Mouse (Mus musculus): ENCODE results near the gene Nab2.

Nab2 gene

DNA sequence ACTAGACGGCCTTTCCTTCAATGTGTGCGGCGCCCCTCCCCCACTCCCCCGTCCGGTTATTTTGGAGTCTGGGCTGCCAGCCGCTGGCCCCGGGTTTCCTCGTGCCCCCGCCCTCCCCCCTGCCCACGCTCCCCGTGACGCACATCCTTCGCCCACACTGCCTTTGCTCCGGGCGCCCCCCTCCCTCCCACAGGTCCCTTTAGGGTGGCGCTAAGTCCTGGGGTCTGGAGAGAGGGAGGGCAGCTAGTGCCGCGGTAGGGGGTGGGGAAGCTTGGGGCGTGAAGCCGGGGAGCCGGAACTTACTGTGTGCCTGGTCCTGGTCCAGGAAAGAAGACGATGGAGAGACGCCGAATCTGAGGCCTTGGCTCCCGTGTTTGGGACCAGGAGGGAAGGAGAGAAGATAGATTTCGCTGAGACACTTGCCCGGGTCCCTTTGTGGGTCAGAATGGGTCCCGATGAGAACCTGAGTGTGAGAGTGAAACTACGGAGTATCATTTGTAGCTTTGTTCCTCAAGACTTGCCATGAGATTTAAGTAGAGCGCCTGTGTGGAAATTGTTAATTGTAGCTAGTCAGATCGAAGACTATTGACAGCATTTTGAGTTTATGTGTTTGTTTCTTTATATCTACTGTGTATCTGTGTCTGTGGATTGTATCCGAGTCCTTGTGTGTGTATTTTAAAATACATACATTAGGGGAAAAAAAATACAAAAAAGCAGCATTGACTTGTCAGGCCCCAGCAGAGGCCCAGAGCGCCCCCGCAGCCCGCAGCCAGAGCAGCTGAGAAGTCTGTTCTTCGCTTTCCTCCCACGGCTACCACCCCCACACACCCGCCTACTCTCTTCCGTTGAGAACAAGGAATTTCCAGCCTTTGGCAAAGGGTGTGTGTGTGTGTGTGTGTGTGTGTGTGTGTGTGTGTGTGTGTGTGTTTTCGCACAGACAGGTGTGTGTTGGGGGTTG lies at the start of gene Nab2:
Gene Nab2 (minus strand): TSS at position 476 of the 958 bp plus-strand sequence.
- DNase-seq (ENCODE audit: low read depth), result peak; percentile 88

DNA sequence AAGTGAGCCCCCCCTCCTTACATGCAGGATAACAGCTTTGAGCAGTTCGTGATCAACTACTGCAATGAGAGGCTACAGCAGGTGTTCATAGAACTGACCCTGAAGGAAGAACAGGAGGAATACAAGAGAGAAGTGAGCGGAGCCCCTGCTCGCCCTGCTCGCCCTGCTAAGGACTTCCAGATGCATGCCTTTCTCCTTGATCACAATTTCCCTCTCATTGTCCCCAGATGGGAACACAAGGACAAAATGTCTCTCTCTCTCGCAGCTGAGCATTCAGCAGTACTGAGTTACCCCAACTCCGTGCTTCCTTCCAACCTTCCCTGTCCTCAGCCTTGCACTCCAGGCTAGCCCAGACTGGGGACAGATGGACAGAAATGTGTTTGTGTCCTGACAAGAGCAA lies 44.4 kb upstream of the Nab2 start:
- no peak for DNase-seq (ENCODE audit: low read depth)

DNA sequence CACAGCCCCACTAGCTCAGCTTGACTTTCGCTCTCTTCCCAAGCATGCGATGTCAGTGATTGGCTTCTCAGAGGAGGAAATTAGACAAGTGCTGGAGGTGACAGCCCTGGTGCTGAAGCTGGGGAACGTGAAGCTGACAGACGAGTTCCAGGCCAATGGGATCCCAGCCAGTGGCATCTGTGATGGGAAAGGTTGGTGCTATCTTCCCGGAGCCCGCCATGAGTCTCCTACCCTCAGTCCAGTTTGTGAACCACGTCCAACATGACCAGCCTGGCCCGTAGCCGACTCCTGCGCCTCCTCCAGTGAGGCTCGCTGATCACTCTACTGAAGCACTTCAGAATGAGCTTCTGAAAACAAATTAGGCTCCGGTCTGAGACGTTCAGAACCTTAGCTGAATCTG lies 42.0 kb upstream of the Nab2 start:
- DNase-seq (ENCODE audit: low read depth), result no peak

DNA sequence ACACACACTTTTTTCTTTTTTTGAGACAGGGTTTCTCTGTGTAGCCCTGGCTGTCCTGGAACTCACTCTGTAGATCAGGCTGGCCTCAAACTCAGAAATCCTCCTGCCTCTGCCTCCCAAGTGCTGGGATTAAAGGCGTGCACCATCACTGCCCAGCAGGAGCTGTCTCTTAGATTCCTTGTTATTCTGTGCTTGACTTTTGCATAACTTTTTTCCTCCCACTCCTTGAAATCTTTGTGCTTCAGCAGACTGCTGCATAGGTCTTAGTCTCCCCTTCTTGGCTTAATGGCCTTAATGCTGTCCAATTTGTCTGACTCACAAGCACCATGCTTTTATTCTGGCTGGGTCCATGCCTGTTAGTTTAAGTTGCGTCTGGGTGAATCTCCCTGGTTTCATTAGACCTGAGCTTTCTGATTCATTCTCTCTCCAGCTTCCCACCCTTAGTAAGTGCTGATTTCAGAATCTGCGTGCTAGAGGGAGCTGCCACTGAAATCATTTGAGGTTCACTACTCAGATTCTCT lies 40.5 kb upstream of the Nab2 start:
- DNase-seq (ENCODE audit: low read depth), result no peak

DNA sequence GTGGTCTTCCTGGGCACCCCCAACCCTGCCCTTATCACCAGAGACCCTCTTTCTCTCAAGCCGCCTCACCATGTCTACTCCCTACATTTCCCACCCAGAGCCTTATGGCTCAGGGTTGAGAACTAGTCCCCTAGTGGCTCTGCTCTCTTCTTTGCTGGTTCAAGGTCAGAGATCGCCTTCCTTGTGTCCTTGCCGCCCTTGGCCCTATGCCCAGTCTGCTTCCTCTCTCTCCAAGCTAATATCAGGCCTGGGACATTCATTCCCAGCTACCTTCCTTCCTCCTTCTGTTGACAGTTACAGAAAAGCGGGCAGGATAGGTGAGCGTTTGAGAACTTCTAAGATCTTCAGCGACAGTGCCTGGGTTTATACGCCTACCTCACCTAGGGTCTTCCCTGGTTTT lies 39.4 kb upstream of the Nab2 start:
- no peak for DNase-seq (ENCODE audit: low read depth)

DNA sequence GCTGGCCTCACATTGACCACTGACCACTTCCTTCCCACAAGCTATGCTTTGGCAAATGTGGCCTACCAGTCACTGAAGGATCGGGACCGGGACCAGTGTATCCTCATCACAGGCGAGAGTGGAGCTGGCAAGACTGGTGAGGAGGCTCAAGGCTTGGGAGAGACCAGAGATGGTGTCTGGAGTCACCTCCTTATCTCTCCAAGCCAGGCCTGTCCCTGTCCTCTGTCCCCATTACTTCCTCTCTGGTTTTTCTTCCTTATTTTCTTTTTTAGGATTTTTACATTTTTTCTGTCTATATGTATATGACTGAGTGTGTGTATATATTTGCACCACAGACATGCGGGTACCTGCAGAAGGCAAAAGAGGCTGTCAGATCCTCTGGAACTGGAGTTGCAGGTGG lies 37.4 kb upstream of the Nab2 start:
- no peak for DNase-seq (ENCODE audit: low read depth)

DNA sequence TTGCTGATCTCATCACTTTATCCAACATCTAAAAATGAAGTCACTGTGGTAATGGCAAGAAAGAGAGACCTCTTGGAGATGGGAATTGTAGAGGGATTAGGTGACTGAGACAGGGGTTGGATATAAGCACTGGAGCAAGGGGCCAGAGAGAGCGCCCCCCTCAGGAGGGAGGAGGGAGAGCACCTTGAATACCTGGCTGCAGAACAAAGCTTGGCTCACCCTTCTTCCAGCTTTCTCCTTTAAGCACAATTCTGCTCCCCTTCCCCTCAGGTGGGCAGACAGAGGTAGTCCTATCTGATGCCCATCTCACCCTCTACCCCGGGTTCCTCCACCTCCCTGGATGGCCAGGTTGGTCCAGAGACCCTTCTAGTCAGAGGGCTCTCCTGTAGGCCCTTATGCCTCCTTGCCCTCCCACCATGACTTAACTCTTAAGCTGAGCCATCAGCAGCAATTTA lies 36.4 kb upstream of the Nab2 start, which contains the start of gene Myo1a:
Gene Myo1a (plus strand): TSS at position 405 of the 455 bp plus-strand sequence.
- DNase-seq (ENCODE audit: low read depth), result no peak

DNA sequence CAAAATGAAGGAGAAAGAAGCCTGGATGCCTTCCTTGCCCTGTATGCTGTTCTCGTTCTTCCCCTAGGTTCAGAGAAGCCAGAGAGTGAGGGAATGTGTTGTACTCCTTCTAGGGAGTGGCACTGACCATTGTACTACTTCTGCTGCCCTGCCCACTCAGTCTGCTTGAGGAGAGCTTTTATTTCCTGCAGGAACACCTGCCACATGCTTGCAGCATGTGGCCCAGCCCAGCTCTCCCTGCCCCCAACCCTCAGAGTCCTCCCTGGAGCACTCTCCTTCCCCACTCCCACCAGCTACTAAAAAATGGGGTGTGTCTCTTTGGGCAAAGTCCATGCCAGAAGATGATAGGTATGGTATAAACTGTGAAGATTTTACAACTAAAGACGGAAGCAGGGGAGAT lies 35.9 kb upstream of the Nab2 start:
- DNase-seq (ENCODE audit: low read depth), result no peak

DNA sequence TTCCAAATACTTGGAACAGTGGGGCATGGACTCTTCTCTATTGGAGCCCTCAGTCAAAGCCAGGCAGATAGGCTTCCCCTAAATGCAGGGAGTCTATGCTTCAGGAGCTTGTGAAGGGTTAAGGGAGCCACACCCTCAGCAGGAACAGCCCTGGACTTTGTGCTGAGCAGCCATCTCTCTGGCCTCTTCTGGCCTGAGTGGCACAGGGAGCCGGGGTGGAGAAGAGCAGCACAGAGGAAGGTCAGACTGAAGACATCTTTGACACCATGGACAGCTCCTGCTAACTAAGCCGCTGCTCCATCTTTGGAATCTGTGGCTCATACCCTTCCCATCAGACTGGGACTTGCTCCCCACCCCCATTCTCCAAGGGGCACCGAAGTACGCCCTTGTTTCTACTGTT lies 34.9 kb upstream of the Nab2 start:
- no peak for DNase-seq (ENCODE audit: low read depth)

DNA sequence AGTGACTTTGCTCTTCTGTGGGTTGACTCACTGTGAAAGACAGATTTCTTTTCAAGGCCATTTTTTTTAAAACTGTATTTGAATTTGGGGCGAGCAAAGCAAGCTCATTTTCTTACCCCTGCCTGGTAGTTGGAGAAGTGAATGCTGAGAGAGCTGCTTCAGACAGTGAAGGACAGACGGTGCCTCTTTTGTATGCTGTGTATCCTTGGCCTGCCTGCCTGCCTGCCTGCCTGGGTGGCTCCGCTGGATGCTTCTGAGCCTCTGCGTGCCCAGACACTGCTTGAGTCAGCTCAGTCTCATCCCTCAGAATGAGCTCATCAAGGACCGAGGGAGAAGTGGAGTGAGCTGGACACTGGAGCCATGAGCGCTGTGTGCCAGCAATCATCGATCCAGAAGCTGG lies 30.6 kb upstream of the Nab2 start:
- no peak for DNase-seq (ENCODE audit: low read depth)

DNA sequence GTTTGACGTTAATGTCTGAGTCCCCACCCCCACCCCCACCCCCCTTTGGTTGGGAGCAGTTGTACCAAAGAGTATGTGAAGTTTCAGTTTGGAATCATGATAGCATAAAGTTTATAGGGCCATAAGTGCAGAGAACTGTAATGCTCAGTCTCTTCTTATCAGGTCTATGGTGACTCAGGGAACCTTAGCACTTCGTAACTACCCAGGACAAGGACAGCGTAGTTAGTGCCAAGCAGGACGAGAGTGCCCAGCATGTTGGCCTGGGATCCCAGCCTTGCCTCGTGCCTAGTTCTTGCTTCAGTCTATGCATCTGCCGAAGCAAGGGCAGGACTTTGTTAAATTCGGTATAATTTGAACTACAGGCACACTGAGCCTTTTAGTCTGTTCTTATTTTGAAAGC lies 27.4 kb upstream of the Nab2 start:
- no peak for DNase-seq (ENCODE audit: low read depth)

DNA sequence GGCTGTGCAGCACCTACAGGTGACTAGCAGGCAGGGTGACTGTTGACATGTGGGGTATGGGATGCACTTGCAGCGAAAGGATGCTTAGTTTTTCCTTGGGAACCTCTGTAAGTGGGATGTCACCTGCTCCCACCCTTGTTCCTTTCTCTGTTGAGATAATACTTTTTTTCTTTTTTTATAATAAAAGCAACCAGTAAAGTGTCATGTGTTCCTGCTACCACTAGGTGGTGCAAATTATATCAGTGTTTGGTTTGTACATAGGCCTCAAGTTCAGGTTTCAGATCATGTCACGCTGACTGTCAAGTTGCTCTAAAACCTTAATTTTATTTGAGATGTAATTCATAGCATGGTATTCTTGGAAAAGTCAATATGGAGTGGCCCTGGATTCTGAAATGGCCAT lies 26.3 kb upstream of the Nab2 start:
- DNase-seq (ENCODE audit: low read depth), result peak; percentile 57

DNA sequence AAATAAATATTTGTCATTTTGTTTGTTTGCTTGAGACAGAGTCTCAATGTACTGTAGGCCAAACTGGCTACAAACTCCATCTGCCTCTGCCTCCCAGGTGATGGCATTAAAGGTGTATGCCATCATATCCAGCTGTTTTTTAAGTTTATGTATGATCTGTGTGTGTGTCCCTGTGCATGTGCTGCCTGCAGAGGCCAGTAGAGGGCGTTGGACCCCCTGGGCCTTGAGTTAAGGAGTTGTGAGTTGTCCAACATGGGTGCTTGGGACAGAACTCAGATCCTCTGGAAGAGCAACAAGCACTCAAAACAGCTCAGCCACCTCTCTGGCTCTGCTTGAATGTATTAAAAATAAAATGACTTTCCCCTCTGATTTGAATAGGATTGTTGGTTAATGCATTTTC lies 22.7 kb upstream of the Nab2 start:
- DNase-seq (ENCODE audit: low read depth), result no peak

DNA sequence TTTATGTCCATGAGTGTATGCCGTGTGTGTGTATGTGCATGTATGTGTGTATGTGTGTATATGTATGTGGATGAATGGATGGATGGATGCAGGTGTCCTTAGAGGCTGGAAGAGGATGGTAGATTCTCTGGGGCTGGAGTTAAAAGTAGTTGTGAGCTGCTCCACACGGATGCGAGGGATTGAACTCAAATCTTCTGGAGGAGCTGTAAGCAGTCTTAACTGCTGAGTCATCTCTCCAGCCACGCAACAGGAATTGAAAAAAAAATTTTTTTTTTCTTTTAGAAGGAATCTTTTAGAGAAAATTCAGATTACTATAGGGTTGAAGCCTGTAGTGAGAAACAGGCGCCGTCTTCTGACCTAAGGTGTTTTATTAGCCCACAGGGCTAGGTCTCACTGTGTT lies 14.5 kb upstream of the Nab2 start:
- DNase-seq (ENCODE audit: low read depth), result no peak

DNA sequence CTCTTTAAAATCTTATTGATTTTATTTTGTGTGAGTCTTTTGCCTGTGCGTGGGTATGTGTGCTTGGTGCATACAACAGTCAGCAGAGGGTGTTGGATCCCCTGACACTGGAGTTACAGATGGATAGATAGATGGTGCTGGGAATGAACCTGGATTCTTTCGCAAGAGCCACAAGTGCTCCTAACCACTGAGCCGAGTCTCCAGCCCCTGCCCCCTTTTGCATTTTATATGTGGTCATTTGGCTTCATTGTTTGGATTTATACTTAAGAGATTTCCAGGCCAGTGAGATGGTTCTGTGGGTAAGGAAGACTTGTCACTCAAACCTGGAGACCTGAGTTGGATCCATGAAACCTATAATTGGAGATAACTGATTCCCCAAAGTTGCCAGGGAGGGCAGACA lies 11.5 kb upstream of the Nab2 start:
- no peak for DNase-seq (ENCODE audit: low read depth)

DNA sequence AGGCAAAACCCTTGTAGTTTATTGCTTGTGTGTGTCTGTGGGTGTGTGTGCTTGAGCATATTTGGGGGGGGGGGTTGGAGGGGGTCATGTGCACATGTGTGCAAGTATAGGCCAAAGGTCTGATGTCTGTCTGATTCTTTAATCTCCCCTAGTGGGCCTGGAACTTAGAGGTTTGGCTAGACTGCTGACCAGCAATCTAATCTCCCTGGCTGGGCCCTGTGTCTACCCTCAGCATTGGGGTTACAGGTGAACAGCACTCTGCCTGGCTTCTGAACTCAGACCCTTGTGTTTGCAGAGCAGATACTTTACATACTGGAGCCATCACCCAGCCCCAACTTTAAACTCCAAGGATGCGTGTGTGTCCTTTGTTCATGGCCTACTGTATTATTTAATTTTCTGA lies 10.8 kb upstream of the Nab2 start:
- no peak for DNase-seq (ENCODE audit: low read depth)

DNA sequence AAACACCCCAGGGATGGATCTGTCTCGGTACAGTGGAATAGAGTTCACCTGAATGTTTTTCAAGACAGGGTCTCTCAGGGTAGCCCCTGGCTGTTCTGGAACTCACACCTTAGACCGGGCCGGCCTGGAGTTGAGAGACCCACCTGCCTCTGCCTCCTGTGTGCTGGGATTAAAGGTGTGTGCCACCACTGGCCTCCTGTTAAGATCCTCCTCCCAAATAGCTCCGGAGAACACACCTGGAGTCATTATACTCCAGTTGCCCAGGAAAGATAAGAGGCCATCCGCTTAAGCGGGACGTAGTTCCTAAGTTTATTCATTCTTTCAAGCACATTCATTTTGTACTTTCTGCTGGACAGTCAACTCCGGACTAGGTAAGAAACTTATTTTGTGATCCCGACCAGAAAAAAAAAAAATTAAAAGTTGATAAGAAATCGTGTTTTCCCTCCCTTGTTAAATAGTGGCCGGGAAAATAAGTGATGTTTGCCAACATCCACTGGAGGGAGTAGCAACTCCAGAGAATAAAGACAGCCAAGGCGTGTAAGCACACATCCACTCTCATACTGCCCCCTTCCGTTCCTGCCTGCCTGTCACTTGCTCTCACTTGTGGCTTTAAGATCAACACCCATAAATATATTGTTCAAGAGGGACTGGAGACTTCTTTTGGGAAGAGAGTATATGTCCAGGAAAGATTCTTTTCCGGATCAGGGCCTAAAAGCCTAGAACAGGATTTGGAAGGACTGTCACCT lies 9.4 kb upstream of the Nab2 start:
- peak; percentile 85 for DNase-seq (ENCODE audit: low read depth)

DNA sequence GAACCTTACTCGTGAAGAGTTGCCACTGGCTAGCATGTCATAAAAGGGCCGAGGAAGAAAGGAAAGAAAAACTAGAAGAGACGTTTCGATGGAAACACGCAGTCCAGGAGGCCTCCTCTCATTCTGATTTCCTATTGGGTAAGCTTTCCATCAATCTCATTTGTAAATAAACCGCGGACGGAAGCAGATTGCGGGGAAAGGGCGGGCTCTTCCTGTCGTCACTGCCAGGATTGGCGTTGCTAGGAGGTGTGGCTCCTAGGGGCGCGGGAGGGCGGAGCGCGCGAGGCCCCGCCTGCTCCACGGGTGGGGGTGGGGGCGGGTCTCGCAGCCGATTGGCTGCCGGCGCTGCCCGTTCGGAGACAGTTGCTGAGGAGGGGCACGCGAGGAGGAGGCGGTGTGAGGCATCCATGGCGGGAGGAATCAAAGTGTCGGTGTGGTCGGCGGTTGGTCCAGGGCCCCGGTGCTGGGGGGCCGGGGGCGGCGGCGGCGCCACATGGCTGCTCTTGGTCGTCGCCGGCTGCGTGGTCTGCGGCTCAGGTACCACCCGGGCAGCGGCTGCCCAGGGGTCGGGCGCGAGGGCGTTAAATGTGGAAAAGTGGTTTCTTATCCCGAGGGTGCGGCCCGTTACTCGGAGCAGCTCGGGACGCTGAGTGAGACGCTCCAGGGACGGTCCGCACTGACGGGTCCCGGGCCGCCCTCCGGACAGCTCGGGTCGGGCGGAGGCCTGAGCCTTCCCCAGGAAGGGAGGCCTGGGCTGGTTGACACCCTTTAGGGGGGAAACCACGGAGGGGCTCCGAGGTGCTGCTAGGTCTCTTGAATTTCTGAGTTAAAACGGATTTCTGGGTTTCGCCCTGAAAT lies 8.6 kb upstream of the Nab2 start:
- peak; percentile 98 for DNase-seq (ENCODE audit: low read depth)

DNA sequence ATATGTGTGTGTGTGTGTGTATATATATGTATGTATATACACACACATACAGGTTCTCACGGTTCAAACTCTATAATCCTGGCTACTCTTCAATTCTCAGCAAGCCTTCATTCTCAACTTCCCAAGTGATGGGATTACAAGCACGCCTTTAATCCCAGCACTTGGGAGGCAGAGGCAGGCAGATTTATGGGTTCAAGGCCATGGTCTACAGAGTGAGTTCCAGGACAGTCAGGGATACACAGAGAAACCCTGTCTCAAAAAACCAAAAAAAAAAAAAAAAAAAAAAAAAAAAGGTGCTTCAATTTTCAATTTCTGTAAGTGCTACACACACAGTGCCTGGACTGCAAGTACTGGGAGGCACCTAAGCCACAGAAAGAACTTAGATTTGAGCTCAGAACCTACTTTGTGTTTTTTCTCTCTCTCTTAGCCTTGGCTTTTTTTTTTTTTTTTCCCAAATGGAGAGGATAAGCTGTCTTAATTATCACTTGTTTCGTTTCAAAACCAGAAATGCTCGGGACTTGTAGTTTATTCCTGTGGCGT lies 7.6 kb upstream of the Nab2 start:
- DNase-seq (ENCODE audit: low read depth), result no peak

DNA sequence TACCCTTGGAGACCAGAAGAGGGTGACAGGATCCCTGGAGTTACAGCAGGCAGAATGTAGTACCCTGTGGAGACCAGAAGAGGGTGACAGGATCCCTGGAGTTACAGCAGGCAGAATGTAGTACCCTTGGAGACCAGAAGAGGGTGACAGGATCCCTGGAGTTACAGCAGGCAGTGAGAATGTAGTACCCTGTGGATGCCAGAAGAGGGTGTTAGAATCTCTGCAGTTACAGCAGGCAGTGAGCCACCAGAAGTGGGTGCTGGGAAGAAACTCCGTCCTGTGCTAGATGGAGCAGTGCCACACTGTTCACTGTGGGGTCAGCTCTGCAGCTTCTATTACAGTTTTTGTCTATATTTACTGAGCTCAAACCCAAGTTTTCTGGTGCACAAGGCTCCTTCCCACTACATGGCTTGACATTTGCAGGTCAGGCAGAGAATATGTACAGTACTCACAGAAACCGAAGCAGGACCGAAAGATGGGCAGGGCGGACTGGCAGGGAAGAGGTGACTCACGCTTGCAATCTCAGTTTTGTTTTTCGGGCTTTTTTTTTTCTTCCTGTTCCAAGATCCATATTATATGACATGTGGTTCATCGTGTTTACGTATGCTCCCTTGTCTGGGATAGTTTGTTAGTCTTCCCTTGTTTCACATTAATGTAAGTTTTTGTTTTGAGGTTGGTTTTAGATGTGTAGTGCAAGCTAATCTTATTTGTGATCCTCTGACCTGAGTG lies 6.6 kb upstream of the Nab2 start:
- peak; percentile 90 for DNase-seq (ENCODE audit: low read depth)

DNA sequence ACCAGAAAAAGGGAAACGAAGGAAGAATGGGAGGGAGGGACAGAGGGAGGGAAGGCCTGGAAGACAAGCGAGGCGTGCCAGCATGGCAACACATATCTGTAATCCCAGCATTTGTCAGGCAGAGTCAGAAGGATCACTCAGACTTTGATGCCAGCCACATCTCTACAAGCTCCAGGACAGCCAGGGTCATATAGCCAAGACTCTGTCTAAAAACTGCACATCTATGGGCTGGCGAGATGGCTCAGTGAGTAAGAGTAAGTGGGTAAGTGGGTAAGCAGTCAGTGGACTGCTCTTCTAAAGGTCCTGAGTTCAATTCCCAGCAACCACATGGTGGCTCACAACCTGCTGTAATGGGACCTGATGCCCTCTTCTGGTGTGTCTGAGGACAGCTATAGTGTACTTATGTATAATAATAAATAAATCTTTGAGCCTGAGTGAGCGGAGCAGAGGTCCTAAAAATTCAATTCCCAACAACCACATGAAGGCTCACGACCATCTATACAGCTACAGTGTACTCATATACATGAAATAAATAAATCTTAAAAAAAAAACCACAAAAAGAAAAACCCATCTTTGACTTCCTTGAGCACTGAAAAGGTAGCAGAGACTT lies 5.8 kb upstream of the Nab2 start:
- no peak for DNase-seq (ENCODE audit: low read depth)
